ENCODE assay signal across 25 mouse cellular contexts in genomic region chr6:30245397-30245796, GRCm38 (mm10).
"Had no signal": no experiment of that assay in that cellular context is flagged by ENCODE, and none has a peak within 500 bp of the region (broad histone marks: within the 10 kb centered on the region; RNA-seq: fewer than 3 reads in every experiment).

No protein-coding gene starts in this region.

- H3K9me3 ChIP-seq: heart, embryonic 10.5 days; heart, embryonic 12.5 days; hindbrain, embryonic 13.5 days; hindbrain, embryonic 15.5 days; kidney, embryonic 15.5 days; limb, embryonic 13.5 days; limb, embryonic 15.5 days; liver, embryonic 12.5 days had no signal

- H3K27me3 ChIP-seq: heart, embryonic 12.5 days; hindbrain, embryonic 13.5 days; hindbrain, embryonic 15.5 days; kidney, embryonic 15.5 days; limb, embryonic 13.5 days; limb, embryonic 15.5 days; liver, embryonic 12.5 days had no signal

- ATAC-seq: hindbrain, postnatal 0 days; intestine, embryonic 16.5 days; liver, embryonic 12.5 days had no signal

- H3K9ac ChIP-seq: heart, embryonic 12.5 days; hindbrain, embryonic 13.5 days; hindbrain, embryonic 15.5 days; kidney, embryonic 15.5 days; limb, embryonic 13.5 days; limb, embryonic 15.5 days; liver, embryonic 12.5 days; liver, embryonic 14.5 days had no signal

- H3K4me1 ChIP-seq: hindbrain, embryonic 13.5 days; hindbrain, embryonic 15.5 days; kidney, embryonic 15.5 days; limb, embryonic 13.5 days had no signal

- H3K4me3 ChIP-seq: gastrocnemius, adult 2 months; heart, embryonic 10.5 days; heart, embryonic 12.5 days; hindbrain, embryonic 13.5 days; hindbrain, embryonic 15.5 days; kidney, embryonic 15.5 days; limb, embryonic 13.5 days; limb, embryonic 15.5 days; liver, embryonic 12.5 days had no signal

- H3K27ac ChIP-seq: gastrocnemius, adult 2 months; heart, embryonic 10.5 days; hindbrain, embryonic 13.5 days; hindbrain, embryonic 15.5 days; hindbrain, postnatal 0 days; kidney, embryonic 15.5 days; kidney, postnatal 0 days; limb, embryonic 13.5 days; limb, embryonic 15.5 days; liver, embryonic 12.5 days; liver, embryonic 14.5 days had no signal

- H3K4me2 ChIP-seq: heart, embryonic 12.5 days; hindbrain, embryonic 13.5 days; hindbrain, embryonic 15.5 days; kidney, embryonic 15.5 days; limb, embryonic 13.5 days; limb, embryonic 15.5 days; liver, embryonic 12.5 days had no signal

- DNase-seq: gastrocnemius, adult 2 months; gastrocnemius, postnatal 10 days; gastrocnemius, postnatal 25 days; heart, adult 18-20 months; heart, postnatal 10 days; heart, postnatal 36 days; kidney, adult 11 months; kidney, adult 2 months; kidney, adult 9 months; kidney, postnatal 14 days; kidney, postnatal 36 days; left cerebral cortex, postnatal 4 days; lung, adult 18-20 months had no signal

- H3K36me3 ChIP-seq: hindbrain, embryonic 15.5 days had no signal
